Comparison of ENCODE assay signal across 19 mouse cellular contexts in the genomic region with DNA sequence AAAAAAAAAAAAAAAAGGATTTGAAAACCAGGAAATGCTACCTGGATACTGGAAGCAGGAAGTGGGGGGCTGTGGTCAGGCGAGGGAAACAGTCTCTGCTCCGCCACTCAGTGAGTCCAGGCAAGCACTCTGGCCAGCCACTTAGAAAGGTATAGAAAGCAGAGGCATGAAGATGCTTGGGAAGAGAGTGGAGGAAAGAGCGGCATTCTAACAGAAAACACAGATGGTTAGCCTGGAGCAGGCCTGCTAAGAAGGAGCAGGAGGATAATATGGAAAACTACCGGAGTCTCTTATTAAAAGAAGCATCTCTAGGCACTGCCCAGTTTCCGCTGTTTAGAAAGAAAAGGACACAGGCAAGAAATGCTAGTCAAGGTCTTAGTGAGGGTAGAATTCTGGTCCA.
DNase-seq lines count a peak whose midpoint lies in the region; ATAC-seq and TF ChIP-seq lines count a peak whose summit lies in the region.
"Had no signal": no experiment of that assay in that cellular context is flagged by ENCODE, and none has a peak within 500 bp of the region (broad histone marks: within the 10 kb centered on the region; RNA-seq: fewer than 3 reads in every experiment).

No protein-coding gene starts in this region.

- H3K4me1 ChIP-seq in embryonic fibroblast, embryonic 13.5 days (ENCODE audit: control insufficient read depth, insufficient read depth, low read length) = peaks cover 22% of the 10 kb centered on the region

- intact Hi-C loops in heart, postnatal 10 days (cut with DNase I) = no loop called here

- H3K4me3 ChIP-seq in embryonic fibroblast, embryonic 13.5 days (ENCODE audit: insufficient read depth, low read length) = no peak overlapping the region

- peak overlapping the region; percentile 69; the same call in 1 of the 2 replicates for H3K27ac ChIP-seq in embryonic fibroblast, embryonic 13.5 days (ENCODE audit: insufficient read depth, low read length)

- no peak for TF ChIP-seq POLR2A in embryonic fibroblast, embryonic 13.5 days (IDR thresholded peaks at IDR 0.05; ENCODE audit: low read depth, low read length)

- TF ChIP-seq CTCF in embryonic fibroblast, embryonic 13.5 days (IDR thresholded peaks at IDR 0.05; ENCODE audit: borderline replicate concordance, insufficient read depth, low read length) = no peak

- no peak for DNase-seq in frontal cortex, postnatal 10 days (ENCODE audit: low spot score in 2 of 2)
- peak; percentile 64 for DNase-seq in heart, adult 11 months
- DNase-seq in heart, postnatal 10 days = no peak
- no peak for DNase-seq in neural tube, embryonic 10.5 days (ENCODE audit: extremely low spot score, low spot score)
- DNase-seq: adrenal gland, adult 2 months; adrenal gland, adult 8-10 months; adrenal gland, postnatal 10 days; adrenal gland, postnatal 14 days; adrenal gland, postnatal 25 days; adrenal gland, postnatal 36 days; B cell, adult 2 months; cerebellum, adult 11 months; cerebellum, adult 11-12 months; cerebellum, adult 18-20 months had no signal

- peak; percentile 74 for ATAC-seq in frontal cortex, adult (ENCODE audit: low TSS enrichment)
- ATAC-seq: activated CD4-positive, CD25-positive, alpha-beta regulatory T cell, adult 4 months; CD4-positive, CD25-positive, alpha-beta regulatory T cell, adult 4 months; Patski had no signal
